Mouse (Mus musculus) neutrophil, adult 65 days (primary cell): ENCODE results near the gene Zc3hav1. TPM values are rescaled to one million over a fixed set of nuclear protein-coding genes. Genes with fewer than 3 reads are reported as not detected.

Experiments used
- total RNA-seq: library from RNA; stranded (reverse); gene quantifications from 2 replicates; pipeline ENCODE4 v1.2.4, GENCODE M21; 2023

The Zc3hav1 gene
- 123 and 149 TPM in 2 replicates for total RNA-seq

DNA sequence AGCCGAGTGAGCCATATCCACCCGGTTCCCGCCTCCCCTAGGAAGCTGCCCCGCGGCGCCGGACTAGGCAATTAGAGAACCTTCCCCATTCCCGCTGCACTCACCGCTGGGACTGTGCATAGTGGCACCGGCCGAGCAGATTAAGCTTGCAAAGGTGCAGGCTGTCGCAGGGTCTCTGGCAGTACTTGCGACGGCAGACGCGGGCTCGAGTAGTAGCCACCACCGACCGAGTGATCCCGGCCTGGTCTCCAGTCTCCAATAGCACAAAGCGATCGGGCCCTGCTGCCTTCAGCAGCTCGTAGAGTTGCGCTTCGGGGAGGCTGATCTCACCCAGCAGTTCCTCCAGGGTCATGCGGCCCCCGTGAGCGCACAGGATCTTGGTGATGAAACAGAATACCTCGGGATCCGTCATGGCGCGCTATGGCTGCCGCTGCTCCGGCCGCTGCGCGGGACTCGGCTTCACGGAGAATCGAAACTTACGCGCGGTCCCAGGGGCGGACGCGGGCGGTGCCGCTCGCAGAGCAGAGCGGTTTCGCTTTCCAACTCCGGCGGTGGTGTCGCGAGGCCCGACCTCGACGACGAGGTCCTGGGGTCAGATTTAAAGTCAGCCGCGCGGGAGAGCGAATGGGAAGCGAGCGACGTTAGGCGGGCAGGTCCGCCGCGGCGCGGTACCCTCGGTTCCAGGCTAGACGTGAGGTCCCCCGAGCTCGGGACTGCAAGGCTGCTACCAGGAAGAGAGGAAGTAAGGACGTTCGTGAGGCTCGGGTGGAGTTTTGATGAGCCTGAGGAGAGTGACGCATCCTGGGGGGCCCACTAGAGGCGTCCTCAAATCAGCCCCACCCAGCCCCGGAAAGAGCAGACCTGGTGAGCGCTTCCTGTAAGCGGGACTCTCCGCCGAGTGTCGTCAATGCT is at the start of gene Zc3hav1:
Gene Zc3hav1 (minus strand): TSS at position 793 of the 912 bp plus-strand sequence.

DNA sequence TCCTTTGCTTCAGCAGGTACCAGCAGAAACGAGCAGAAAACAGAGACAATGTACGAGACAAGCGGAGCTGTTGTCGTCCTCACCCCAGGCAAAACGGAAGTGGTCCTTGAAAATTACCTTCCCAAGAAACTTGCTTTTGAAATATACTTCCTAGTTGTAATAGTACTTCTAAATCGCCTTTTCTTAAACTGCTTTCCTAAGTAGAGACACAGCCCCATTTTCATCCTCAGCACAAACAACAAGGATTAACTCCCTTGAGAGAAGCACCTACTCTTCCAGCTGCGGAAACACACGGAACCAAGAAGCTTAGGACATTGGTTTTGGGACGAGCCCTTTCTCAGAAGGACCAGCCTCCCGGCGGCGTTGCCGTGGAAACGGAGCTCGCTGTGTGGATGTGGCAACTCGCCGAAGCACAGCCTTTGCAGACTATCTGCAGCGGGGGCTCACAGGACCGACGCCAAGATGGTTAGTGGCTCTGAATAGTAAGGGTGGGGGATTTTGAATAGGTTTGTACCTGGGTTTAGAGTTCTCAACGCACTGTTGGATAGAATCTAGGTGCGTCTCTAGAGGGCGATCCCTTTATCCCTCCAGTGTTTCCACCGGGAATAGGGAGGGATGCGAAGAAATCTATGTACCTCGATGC is 26.8 kb upstream of the Zc3hav1 start, which contains the start of gene Ttc26:
Gene Ttc26 (plus strand): TSS at position 341 of the 643 bp plus-strand sequence.

DNA sequence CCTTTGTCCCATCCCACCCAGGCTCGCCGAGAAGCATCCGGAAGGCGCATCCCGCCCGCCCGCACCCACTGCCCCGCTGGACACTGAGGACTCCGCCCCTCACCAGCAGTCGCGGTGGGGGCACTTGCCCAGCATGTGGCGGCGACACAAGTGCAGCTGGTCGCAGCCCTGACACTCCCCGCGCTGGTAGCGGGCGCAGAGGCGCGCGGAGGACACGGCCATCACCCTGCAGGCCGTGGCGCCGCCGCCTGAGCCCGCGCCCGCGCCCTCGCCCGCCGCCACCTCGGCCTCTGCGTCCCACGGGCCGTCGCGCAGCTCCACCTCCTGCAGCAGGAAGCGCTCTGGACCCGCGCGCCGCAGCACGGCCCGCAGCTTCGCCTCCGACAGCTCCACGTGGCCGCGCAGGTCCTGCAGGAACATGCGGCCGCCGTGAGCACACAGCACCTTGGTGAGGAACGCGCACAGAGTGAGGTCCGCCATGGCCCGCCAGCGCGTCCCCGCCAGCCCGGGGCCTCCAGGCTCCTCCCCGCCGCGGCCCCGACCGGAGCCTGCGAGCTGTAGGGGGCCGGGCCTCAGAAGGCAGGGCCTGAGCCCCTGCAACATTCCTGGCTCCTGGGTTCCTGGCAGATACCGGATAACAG is 55.5 kb downstream of the Zc3hav1 start, which contains the start of gene Zc3hav1l:
Gene Zc3hav1l (minus strand): TSS at position 499 of the 641 bp plus-strand sequence.

Other genes starting within 250 kb of the Zc3hav1 start
- not detected in 2 replicates for gene Tmem213, start 245.3 kb downstream of the Zc3hav1 start, total RNA-seq
- gene Atp6v0a4, start 230.0 kb downstream of the Zc3hav1 start, total RNA-seq = not detected in 2 replicates
- gene D630045J12Rik, start 100.6 kb downstream of the Zc3hav1 start, total RNA-seq = 0.06 and 0.07 TPM in 2 replicates
- 0.93 and 1.5 TPM in 2 replicates for gene Zc3hav1l, start 55.3 kb downstream of the Zc3hav1 start, total RNA-seq
- 0.09 and 0.32 TPM in 2 replicates for gene Ttc26, start 26.9 kb upstream of the Zc3hav1 start, total RNA-seq
- 18.9 and 30.8 TPM in 2 replicates for gene Ubn2, start 79.3 kb upstream of the Zc3hav1 start, total RNA-seq
- gene Fmc1, start 178.9 kb upstream of the Zc3hav1 start, total RNA-seq = 14.5 and 17.5 TPM in 2 replicates
- gene Luc7l2, start 196.7 kb upstream of the Zc3hav1 start, total RNA-seq = 312 and 446 TPM in 2 replicates